Mouse (Mus musculus) neural tube, embryonic 10.5 days (tissue): ENCODE results near the gene Polr2b.

Source experiments
- DNase-seq: peaks from one replicate; pipeline ENCODE4 v3.0.0-alpha.2; 2017; ENCODE audit warnings: low spot score; ENCODE audit errors: extremely low spot score

Gene Polr2b

DNA sequence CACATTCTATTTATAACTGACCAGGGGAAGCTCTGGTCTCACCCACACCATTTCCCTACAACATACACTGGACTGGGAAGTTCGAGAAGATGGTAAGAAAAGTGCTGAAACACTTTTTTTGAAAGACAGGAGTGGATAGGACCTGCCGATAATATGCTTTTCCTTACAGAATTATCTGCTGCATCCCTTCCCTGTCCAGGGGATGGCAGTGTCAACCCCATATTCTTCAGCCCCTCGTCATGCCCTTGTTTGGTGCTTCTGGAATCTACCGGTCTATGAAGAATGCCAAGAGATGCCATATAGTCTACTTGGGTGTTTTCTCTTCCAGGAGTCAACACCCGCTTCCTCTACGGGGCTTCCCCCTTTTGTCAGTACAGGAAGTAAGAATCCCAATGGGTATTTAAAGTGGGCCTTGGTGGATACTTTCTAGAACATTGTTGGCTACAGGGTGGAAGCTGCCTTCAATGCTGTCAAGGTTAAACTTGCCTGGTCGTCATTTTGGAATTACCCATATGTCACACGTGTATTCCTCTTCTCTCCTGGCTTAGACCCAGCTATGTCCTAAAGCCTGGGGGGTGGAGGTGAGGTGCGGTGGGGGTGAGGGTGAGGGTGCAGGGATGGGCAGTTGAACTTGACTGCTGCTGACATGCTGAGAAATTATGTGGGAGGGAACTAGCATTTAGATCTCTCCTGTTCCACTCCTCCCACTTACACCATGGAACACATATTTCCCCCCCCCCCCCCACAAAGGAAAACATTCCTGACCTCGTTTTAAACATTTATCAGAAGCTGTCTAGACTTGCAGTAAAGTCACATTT, 76.9 kb downstream of the Polr2b start:
- no peak for DNase-seq

DNA sequence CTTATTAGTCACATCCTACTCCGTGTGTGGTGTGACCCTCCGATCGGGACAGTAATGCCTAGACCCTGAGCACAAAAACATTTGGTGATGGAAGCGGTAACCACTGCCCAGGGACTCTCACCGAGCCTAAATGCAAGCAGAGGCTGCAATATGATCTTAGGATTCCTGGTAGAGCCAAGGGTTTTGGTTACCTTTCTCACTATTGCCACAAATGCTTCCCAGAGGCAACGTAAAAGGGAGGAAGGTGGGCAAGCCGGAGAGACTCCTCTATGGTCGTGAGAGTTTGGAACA, 77.4 kb downstream of the Polr2b start:
- DNase-seq = no peak

DNA sequence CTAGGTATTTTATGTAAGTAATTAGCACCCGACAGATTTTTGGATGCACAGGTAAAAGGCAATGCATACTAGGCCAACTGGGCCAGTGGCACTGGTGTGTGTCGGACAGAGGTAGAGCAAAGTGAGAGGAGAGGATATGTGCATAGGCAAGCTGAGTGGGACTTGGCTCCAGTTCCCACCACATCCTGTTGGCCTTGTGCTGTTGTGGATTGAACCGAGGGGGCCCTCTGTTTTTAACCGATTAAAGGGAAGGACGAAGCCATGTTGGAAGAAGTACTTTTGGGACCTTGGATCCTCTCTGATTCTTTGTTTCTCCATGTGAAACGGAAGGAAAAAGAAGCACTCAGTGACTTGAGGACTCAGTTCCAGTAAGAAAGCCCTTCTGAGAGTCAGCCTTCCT, 78.4 kb downstream of the Polr2b start:
- DNase-seq = no peak

DNA sequence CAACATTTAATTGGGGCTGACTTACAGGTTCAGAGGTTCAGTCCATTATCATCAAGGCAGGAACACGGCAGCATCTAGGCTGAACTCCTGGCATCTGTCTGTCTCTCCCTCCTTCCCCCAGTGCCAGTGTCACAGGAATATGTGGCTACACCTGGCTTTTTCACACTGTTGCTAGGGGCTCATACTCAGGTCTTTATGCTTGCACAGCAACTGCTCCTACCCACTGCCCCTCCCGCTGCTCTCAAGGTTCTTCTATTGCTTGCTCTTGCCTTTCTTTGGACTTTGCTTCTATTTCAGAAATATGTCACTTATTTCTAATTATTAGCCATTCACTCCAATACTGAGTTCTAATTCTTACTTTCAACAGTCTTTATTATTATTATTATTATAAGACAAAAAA, 80.3 kb downstream of the Polr2b start:
- no peak for DNase-seq

DNA sequence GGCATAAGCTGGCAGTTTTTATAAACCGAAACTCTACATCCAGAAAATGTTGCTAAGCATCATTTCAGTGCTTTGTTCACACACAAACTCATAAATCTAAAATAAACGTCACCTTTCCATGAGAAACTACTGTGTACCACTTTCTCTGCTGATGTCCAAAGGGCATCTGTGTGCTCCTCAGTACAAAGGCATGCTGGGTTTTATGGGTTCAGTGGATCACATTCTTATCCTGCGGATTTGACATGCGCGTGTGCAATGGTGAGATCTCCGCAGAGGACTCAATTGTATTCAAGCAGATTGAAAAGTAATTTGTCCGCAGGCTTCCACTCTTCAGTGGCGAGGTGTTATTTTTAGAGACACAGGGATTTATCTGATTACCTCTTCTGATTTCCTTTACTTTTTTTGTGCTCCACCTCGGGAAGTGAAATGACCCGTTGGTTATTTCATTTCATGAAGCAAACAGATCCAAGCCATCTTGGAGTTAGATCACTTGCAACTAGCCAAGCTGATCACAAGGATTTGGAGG, 83.2 kb downstream of the Polr2b start:
- DNase-seq = no peak

DNA sequence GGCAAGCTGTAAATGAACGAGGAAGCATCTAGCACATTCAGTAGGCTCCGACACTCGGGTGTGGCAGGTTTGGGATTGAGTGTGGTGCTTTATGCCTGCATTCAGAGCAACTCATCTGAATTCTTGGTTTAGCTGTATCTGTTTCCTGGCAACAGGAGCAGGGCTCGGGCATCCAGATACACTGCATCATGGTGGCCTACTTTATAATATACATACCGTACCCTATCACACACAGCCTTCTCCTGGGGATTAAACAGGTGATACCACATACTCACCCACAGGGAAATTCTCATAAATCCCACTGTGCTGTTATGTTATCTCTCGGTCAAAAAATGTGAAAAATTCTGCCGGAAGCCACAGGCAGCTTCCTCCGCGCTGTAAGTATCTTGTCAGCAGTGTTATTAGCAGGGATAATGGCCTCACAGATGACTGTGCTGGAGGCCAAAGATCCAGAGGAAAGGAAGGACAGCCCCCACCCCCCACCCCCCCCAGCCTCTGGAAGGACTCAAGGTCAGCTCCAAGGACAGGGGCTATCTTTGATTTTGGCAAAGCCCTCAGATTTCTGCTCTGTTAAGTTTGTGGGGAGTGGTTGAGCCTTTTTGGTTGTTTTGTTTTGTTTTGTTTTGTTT, 84.2 kb downstream of the Polr2b start:
- no peak for DNase-seq

DNA sequence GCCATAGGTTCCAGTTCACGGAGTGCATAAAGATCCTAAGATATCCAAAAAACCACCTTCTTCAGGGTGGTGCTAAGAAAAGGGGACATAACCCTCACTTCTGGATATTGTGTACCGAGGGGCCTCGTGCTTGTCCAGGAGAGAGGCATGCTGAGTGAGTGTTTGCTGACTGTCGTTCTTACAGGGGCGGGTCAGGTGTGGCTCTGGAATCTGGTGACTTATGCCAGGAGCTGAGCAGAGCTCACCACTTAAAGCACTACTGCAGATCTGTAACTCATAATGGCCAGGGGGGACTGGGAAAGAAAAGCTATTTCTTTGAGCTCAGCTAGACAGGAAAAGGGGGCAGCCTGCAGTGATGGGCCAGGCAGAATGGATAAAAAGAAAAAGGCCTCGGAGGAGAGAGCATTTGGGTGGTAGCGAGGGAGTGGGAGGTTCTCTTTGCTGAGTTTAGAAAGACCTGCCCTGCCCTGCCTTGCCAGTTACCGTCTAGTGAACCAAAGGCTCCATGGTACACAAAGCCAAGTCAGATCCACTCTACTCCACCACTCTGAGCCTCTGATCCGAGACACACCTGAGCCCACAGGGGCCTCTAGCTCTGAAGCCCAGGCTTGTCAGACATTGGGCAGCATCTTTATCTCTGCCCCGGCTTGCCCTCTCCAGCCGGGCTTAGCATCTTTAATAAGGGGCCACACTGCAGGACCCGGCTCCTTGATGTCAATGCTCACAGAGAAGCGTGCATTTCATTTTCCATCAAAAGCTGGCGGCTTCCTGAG, 88.5 kb downstream of the Polr2b start:
- no peak for DNase-seq
